Mouse (Mus musculus) lung, postnatal 0 days (tissue): ENCODE data around the gene Osm. TPM values are rescaled to one million over a fixed set of nuclear protein-coding genes. Genes with fewer than 3 reads are reported as not detected.
A peak's percentile ranks its signal among the peaks of the same experiment; 100 is the strongest.

Experiments used
- ATAC-seq: fragments of 200-750 bp; cut with Nextera tagmentation; 2 replicates; pipeline ENCODE4 v1.8.0; 2017; ENCODE audit warnings: moderate library complexity
- DNase-seq: peaks from one replicate; pipeline ENCODE4 v3.0.0-alpha.2; 2016; ENCODE audit warnings: low spot score
- H3K27ac ChIP-seq: fragments of 300-500 bp; sonication (generic); 2 replicates; pipeline ENCODE4 v1.5.1; 2014; ENCODE audit warnings: antibody characterized with exemption, mild to moderate bottlenecking, low read length, mixed read lengths
- H3K27me3 ChIP-seq: fragments of 300-500 bp; sonication (generic); replicated peaks from 2 replicates; pipeline ENCODE4 v1.6.1; 2014; ENCODE audit warnings: low read length, mixed read lengths; ENCODE audit not compliant: insufficient read depth
- H3K36me3 ChIP-seq: fragments of 300-500 bp; sonication (generic); 2 replicates; pipeline ENCODE4 v1.6.1; 2014; ENCODE audit warnings: low read length, mixed read lengths; ENCODE audit not compliant: insufficient read depth
- H3K4me1 ChIP-seq: fragments of 300-500 bp; sonication (generic); 2 replicates; pipeline ENCODE4 v1.6.1; 2014; ENCODE audit warnings: antibody characterized with exemption, low read depth, low read length, mixed read lengths; ENCODE audit not compliant: insufficient read depth
- H3K4me2 ChIP-seq: fragments of 300-500 bp; sonication (generic); replicated peaks from 2 replicates; pipeline ENCODE4 v1.6.1; 2014; ENCODE audit warnings: low read depth, mild to moderate bottlenecking, low read length, moderate library complexity, mixed read lengths
- H3K4me3 ChIP-seq: fragments of 300-500 bp; sonication (generic); 2 replicates; pipeline ENCODE4 v1.5.1; 2014; ENCODE audit warnings: low read depth, low read length
- H3K9ac ChIP-seq: fragments of 300-500 bp; sonication (generic); replicated peaks from 2 replicates; pipeline ENCODE4 v1.6.1; 2014; ENCODE audit warnings: low read depth, mild to moderate bottlenecking
- H3K9me3 ChIP-seq: fragments of 300-500 bp; sonication (generic); 2 replicates; pipeline ENCODE4 v1.6.1; 2016; ENCODE audit warnings: low read length, mixed read lengths
- CTCF ChIP-seq: IDR thresholded peaks from 2 replicates; pipeline ENCODE4 v1.5.1; 2016; ENCODE audit warnings: antibody characterized with exemption, mild to moderate bottlenecking
- EP300 ChIP-seq: IDR thresholded peaks from 2 replicates; pipeline ENCODE4 v1.6.1; 2016; ENCODE audit warnings: antibody characterized with exemption, mild to moderate bottlenecking, control low read depth
- WGBS: fragments of 180-500 bp; shearing (Covaris S2); extraction: QIAGEN DNeasy Blood & Tissue Kit; methylation state at CpG from one replicate; pipeline ENCODE4 v1.1.7; 2014; 5-methylcytosine and 5-hydroxymethylcytosine counted together
- polyA plus RNA-seq: library from polyadenylated mRNA; unstranded; fragments of >200 nt; fragmentation: Nextera tagmentation; extraction: Ambion mirVana; gene quantifications from 2 replicates; pipeline ENCODE4 v1.2.1, GENCODE M21; 2015

Osm gene
- polyA plus RNA-seq, 1 experiment from 2014 or later: 0.69 TPM

- Histone ChIP-seq H3K4me1 (peaks cover 22% of the 10 kb centered on the region), H3K36me3 (no peaks in the 10 kb centered on the region), H3K27ac (no peak overlapping the region), H3K27me3 (peaks cover 7% of the 10 kb centered on the region; the same call in 1 of the 2 replicates), H3K4me3 (no peak overlapping the region), H3K9ac (no peak overlapping the region), H3K9me3 (no peaks in the 10 kb centered on the region), H3K4me2 (no peak overlapping the region)
- DNase-seq (peak; percentile 65), ATAC-seq (peak; percentile 47)
- TF ChIP-seq EP300: no peak
- peak; percentile 76 for TF ChIP-seq CTCF
- 42% methylated on average over 7 of the region's 7 CpGs for WGBS
These were observed 24.9 kb downstream of the Osm start for GRCm38 (mm10) chr11:4261188-4261494.

DNA sequence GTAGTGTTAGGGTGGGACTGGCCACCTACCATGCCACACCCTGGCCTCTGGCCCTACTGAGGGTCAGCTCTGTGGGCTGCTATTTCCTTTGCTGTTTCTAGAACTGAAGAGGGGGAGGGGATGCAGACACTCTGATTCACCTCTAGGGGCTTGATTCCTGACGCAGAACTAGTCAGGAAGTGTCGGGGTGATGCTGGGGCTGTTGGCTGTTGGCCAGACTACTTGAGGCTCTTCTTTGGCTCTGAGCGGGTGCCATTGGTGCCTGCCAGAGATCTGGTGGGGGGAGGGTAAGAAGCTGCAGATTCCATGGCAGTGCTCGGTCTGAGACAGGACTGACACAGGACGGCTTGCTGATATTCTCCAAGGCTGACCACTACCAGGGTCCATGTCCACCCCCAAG lies 25.7 kb downstream of the Osm start:
- DNase-seq: peak; percentile 69
- peak; percentile 23 for ATAC-seq
- Histone ChIP-seq H3K27ac (no peak overlapping the region), H3K4me2 (no peak overlapping the region), H3K27me3 (peaks cover 9% of the 10 kb centered on the region; the same call in 1 of the 2 replicates), H3K36me3 (no peaks in the 10 kb centered on the region), H3K4me1 (peaks cover 24% of the 10 kb centered on the region), H3K4me3 (no peak overlapping the region), H3K9ac (no peak overlapping the region), H3K9me3 (no peaks in the 10 kb centered on the region)
- peak; percentile 58 for TF ChIP-seq CTCF
- TF ChIP-seq EP300: no peak; the same call in 1 of the 2 replicates
- WGBS: 11% methylated on average over 5 of the region's 5 CpGs

DNA sequence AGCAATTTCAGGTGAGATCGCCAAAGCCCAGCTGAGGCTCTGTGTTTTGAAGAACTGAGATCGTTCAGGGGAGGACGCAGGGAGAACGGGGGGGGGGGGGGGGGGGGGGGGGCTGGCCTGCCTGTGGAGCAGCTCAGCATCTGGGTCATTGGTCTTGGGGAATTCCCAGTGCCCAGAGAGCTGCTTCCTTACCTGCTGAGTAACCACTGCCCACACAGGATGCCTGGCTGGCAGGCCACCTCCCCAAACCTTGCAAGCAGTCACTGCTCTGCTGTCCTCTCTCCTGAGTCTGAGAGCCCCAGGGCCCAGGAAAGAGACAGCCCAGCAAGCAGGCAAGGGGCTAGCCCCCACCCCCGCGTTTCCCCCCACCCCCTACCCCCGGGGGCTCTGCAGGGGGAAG lies 26.6 kb downstream of the Osm start:
- H3K9ac ChIP-seq: no peak overlapping the region
- no peak overlapping the region for H3K4me2 ChIP-seq
- H3K27ac ChIP-seq: no peak overlapping the region
- no peak for ATAC-seq
- H3K9me3 ChIP-seq: no peaks in the 10 kb centered on the region
- H3K36me3 ChIP-seq: no peaks in the 10 kb centered on the region
- peaks cover 25% of the 10 kb centered on the region for H3K4me1 ChIP-seq
- DNase-seq: no peak
- TF ChIP-seq EP300 (no peak), CTCF (no peak)
- 18% methylated on average over 4 of the region's 7 CpGs for WGBS
- peaks cover 18% of the 10 kb centered on the region for H3K27me3 ChIP-seq
- no peak overlapping the region for H3K4me3 ChIP-seq

GRCm38 (mm10) chr11:4263296-4263695 lies 27.1 kb downstream of the Osm start:
- H3K9me3 ChIP-seq: no peaks in the 10 kb centered on the region
- DNase-seq: no peak
- 45% methylated on average over 1 of the region's 1 CpGs for WGBS
- H3K27me3 ChIP-seq: peaks cover 21% of the 10 kb centered on the region
- no peak overlapping the region for H3K4me3 ChIP-seq
- no peak overlapping the region for H3K4me2 ChIP-seq
- no peak for ATAC-seq
- TF ChIP-seq CTCF (no peak), EP300 (no peak)
- no peak overlapping the region for H3K27ac ChIP-seq
- no peak overlapping the region for H3K9ac ChIP-seq
- H3K4me1 ChIP-seq: peaks cover 25% of the 10 kb centered on the region
- H3K36me3 ChIP-seq: no peaks in the 10 kb centered on the region

DNA sequence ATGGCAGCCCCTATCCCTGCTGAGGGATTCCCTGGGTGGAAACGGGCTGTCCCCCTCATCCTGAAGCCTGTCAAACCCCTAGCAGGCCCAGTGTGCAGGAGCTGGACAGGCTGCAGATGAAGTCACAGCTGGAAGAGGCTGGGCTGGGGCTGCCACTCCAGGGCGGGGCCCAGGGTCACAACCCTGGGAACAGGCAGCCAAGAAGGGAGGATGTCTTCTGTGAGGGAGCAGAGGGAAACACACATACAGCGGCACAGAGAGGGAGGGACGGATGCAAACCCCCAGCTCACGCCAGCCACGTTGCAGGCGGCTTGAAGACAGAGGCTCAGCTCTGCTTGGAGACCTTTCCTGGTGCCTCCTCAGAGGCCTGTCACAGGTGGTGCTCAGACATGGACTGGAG lies 27.8 kb downstream of the Osm start:
- peaks cover 25% of the 10 kb centered on the region for H3K4me1 ChIP-seq
- H3K4me3 ChIP-seq: no peak overlapping the region
- H3K27ac ChIP-seq: no peak overlapping the region
- H3K9ac ChIP-seq: no peak overlapping the region
- peaks cover 21% of the 10 kb centered on the region for H3K27me3 ChIP-seq
- no peaks in the 10 kb centered on the region for H3K36me3 ChIP-seq
- H3K4me2 ChIP-seq: no peak overlapping the region
- TF ChIP-seq EP300: no peak
- no peak for TF ChIP-seq CTCF
- ATAC-seq: peak; percentile 25; the same call in 1 of the 2 replicates
- 51% methylated on average over 7 of the region's 7 CpGs for WGBS
- DNase-seq: peak; percentile 58
- no peaks in the 10 kb centered on the region for H3K9me3 ChIP-seq

- Histone ChIP-seq H3K27me3 (peaks cover 21% of the 10 kb centered on the region), H3K4me2 (peak overlapping the region; percentile 72), H3K4me3 (peak overlapping the region; percentile 57), H3K9ac (peak overlapping the region; percentile 30; the same call in 1 of the 2 replicates), H3K9me3 (no peaks in the 10 kb centered on the region), H3K4me1 (peaks cover 14% of the 10 kb centered on the region), H3K36me3 (no peaks in the 10 kb centered on the region), H3K27ac (peak overlapping the region; percentile 28; the same call in 1 of the 2 replicates)
- ATAC-seq: peak; percentile 79
- WGBS: under 1% methylated on average over 45 of the region's 61 CpGs
- TF ChIP-seq CTCF: peak; percentile 14; the same call in 1 of the 2 replicates
- TF ChIP-seq EP300: no peak
- peak; percentile 75 for DNase-seq
These were observed 30.3 kb downstream of the Osm start for GRCm38 (mm10) chr11:4266271-4267201.
